Mouse (Mus musculus) gastrocnemius, postnatal 36 days (tissue): ENCODE data around the gene Stat6. TPM values are rescaled to one million over a fixed set of nuclear protein-coding genes. Genes with fewer than 3 reads are reported as not detected.

ENCODE experiments used
- DNase-seq, 2 experiments: peaks; one replicate each; pipeline ENCODE4 v3.0.0; 2022
- intact Hi-C: fragments of 180-260 bp; cut with DNase I; formaldehyde crosslinking; loops from one replicate; pipeline ENCODE4 v1.15.1; 2025
- total RNA-seq, 2 experiments: library from RNA; stranded (reverse); gene quantifications; 2 replicates each; pipeline ENCODE4 v1.2.3; 2021

Stat6 gene
- total RNA-seq, 2 experiments from 2014 or later, result 15.4 to 15.5 TPM

- intact Hi-C loops, result no loop called here
Observed at GRCm38 (mm10) chr10:127614236-127615033, 28.4 kb upstream of the Stat6 start.

DNA sequence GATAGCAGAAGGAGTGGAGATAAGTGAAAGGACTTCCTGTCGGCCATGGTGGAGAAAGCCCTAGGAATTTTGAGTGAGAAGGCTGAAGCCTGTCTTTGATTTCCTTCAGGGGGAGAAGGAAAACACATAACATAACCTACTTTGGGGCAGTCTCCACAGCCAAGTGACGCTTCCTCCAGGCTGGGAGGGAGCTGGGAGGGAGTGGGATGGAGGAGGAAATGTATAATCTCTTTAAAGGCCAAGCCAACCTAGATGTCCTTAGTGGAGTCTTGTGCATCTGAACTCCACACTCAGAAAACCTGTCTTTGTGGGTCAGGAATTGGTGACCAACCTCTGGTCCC lies 27.8 kb upstream of the Stat6 start:
- no peak for DNase-seq
- intact Hi-C loops, result no loop called here

More at GRCm38 (mm10) chr10:127614236-127615033, 28.4 kb upstream of the Stat6 start:
- no peak for DNase-seq

GRCm38 (mm10) chr10:127615591-127615990 lies 27.2 kb upstream of the Stat6 start:
- intact Hi-C loops, result no loop called here
- peak in 1 of 2 experiments; percentile 65 for DNase-seq

- DNase-seq, result no peak
Observed at GRCm38 (mm10) chr10:127616261-127616679, 26.5 kb upstream of the Stat6 start.

GRCm38 (mm10) chr10:127617294-127617693 lies 25.5 kb upstream of the Stat6 start:
- intact Hi-C loops, result no loop called here

More at GRCm38 (mm10) chr10:127616261-127616679, 26.5 kb upstream of the Stat6 start:
- intact Hi-C loops, result no loop called here

DNA sequence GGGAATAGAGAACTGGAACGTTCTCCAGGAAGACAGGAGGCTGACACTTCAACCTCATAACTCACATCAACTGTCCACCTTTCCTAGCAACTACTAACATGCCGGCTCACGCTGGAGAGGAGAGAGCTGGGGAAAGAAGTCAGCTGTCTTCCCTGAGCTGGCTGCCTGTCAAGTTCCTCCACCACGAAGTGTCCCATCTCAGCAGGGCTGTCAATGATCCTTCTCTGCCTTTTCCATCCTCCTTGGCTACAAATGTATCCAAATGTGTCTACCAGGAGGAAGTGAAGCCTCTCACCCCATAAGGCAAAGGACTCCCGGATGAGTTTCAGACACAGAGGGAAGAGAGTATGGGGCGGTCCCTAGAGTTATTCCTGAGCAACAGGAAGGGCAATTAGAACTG lies 24.6 kb upstream of the Stat6 start:
- intact Hi-C loops, result no loop called here
- no peak for DNase-seq

More at GRCm38 (mm10) chr10:127617294-127617693, 25.5 kb upstream of the Stat6 start:
- no peak for DNase-seq

GRCm38 (mm10) chr10:127619119-127619721 lies 23.6 kb upstream of the Stat6 start:
- no peak for DNase-seq
- intact Hi-C loops, result no loop called here

GRCm38 (mm10) chr10:127619941-127620405 lies 22.8 kb upstream of the Stat6 start:
- intact Hi-C loops, result loop anchor here (2.0 kb wide), 1 partner anchor 43 kb away; no protein-coding TSS in a partner anchor
- DNase-seq, result no peak

DNA sequence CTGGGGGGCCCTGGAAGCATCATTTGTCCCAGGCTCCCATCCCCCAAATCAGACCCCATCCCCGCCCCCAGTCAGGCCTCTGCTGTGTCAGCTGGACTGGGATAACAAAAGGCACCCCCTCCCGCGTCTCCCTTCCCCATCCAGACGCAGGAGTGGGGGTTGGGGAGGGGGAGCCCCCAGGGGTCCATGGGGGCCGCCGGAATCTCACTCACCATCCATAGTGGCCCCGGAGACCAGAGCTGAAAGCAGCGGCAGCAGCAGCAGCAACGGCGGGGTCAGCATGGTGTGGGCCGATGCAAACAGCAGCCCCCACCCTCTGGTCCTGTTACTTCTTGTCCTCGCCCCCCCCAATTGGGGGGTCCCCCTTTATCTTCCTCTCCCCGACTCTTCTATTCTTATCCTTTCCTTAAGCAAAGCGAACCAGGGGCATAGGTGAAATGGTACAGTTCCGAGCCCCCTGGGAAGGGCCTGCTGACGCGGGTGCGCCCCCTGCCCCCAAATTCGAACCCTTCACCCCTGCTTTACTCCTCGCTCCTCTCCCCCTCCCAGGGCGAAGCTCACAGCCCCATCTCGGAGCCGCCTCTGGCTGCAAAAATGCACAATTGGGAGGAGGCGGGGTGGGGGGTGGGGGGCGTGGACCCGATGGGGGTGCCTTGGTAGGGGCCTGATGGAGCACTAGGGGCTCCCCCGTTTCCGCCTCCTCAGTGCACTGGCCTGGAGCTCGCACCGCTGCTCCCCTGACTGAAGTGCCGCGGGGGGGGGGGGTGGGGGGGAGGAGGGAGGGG lies 22.2 kb upstream of the Stat6 start, which contains the start of gene Lrp1:
TSS of gene Lrp1 (minus strand) at position 743 of the 785 bp plus-strand sequence.
- DNase-seq, result no peak
- intact Hi-C loops, result loop anchor here (2.0 kb wide), 1 partner anchor 44 kb away; no protein-coding TSS in a partner anchor

DNA sequence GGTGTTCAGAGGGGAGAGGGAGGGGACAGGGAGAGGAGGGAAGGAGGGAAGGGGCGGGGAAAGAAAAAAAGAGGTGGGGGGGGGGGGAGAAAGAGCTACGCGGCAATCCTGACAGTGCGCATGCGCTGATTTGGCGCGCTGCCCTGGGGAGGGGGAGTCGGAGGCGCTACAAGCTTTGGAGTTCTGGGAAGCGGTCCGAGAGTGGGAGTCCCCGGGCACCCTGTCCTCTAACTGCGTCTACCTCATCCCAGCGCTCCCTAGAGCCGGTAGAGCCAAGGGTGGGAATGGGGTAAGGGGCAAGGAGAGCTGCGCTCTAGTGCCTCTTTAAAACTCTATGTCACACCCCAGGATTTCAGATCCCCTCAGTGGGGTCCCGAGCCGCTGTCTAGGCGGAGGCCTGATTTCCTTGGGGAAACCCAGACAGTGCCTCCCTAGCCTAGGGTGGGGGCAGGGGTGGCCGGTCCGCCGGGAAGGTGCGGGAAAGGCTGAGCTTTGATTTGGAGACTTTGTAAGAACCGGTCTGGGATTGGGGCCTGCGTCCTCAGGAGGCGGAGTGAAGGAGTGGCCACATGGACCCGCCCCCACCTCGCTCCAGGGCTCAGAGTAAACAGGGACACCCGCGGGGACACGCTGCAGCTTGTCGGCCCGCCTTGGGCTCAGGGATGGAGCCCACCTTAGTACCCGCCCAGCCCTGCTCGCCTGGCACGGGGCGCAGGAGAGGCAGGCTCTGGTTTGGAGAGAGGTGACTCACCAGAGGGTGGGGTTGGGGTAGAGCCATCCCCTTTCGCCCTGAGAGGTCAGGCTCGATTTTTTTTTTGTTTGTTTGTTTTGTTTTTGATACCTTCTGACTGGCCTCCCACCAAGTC lies 21.4 kb upstream of the Stat6 start:
- intact Hi-C loops, result loop anchor here (2.0 kb wide), 1 partner anchor 45 kb away; no protein-coding TSS in a partner anchor
- peak; percentile 93 for DNase-seq

- intact Hi-C loops, result no loop called here
Observed at GRCm38 (mm10) chr10:127622057-127622392, 20.8 kb upstream of the Stat6 start.

GRCm38 (mm10) chr10:127622661-127623060 lies 20.1 kb upstream of the Stat6 start:
- DNase-seq, result no peak
- intact Hi-C loops, result no loop called here

More at GRCm38 (mm10) chr10:127622057-127622392, 20.8 kb upstream of the Stat6 start:
- peak; percentile 70 to 77 for DNase-seq

- intact Hi-C loops, result no loop called here
- DNase-seq, result no peak
Observed at GRCm38 (mm10) chr10:127623439-127624216, 19.2 kb upstream of the Stat6 start.

DNA sequence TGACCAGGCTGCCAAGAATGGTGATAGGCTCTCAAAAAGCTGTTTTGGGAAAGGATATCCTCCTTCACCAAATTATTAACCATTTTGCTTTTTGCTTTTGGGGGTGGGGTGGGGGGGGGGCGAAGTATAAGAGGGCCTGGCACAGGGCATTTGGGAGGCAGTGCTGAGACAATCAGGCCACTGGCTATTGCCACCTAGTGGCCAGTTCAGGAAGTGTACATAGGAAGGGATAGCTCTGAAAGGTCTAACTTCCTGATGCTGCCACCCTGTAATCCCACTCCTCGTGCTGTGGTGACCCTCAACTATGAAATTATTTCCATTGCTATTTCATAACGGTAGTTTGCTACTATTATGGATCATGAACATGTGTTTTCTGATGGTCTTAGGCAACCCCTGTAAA lies 16.4 kb upstream of the Stat6 start:
- intact Hi-C loops, result no loop called here

DNA sequence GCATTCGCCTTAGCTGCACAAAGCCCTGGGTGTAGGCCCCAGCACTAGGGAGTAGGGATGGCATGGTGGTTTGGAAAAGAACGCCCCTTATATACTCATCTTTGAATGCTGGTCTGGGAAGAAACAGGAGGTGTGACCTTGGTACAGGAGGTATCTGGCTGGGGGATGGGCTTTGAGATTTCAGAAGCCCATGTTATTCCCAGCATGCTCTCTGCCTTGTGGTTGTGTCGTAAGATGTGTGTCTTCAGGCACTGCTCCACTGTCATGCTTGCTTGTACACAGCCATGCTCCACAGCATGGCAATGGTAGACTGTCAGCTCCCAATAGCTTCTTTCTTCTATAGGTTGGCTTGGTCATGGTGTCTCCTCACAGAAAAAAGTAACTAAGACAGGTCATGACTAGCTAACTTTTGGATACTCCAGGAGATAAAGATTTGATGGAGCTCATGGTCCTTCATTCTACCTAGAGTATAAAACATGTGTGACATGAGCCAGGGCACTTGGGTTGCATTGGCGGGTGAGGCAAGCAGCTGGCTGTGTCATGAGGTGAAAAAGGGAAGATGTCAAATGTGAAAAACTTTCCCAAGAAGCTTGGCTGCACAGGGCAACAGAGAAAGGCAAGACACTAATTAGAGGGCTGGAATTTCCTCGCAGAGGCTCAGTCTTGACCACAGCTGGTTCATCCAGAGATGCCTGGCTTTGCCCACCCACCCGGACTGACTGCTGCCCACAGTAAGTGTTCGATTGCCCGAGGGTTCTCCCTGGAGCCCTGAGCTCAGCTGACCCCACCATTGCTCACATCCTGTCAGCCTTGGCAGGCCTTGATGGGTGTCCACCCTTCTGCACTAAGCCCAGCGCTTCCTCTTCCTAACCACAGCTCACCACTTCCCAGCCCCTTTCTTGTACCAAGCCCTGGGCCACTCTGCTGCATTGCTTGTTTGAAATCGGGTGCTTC lies 11.2 kb upstream of the Stat6 start:
- peak in 1 of 2 experiments; percentile 49 for DNase-seq
- intact Hi-C loops, result no loop called here

More for the DNA sequence above, 16.4 kb upstream of the Stat6 start:
- no peak for DNase-seq

DNA sequence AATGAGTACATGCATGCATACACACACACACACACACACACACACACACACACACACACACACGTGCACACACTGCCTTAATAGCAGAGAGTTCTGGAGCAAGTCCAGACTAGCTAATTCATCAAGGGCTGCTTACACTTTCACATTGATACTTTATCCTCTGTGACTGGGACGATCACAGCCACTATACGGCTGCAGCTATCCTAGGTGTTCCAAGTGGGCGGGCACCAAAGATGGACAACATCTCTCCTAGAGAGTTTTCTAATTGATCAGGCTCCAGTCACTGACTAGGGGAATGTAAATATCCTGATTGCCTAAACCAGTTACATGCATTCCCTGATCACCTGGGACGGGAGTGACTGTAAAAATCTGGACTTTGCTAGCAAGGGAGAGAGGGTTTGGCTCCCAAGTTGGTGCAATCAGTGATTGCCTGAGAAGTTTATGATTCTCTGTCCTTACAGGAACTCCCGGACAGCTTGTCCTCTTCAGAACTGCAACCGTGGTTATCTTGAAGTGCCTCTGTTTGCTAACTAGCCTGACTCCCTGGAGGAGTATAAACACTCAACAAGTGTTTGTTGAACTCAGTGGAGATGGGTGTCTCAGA lies 10.0 kb upstream of the Stat6 start:
- intact Hi-C loops, result no loop called here
- DNase-seq, result no peak

GRCm38 (mm10) chr10:127640421-127640820 lies 2.4 kb upstream of the Stat6 start:
- intact Hi-C loops, result loop anchor here (5.0 to 10.0 kb wide), 2 partner anchors 37 to 94 kb away; partner anchors contain the start of gene Zbtb39
- DNase-seq, result no peak
